Mouse (Mus musculus) embryonic facial prominence, embryonic 10.5 days (tissue): ENCODE data around the gene Vmn1r41. TPM values are rescaled to one million over a fixed set of nuclear protein-coding genes. Genes with fewer than 3 reads are reported as not detected.

Experiments used
- DNase-seq: peaks from one replicate; pipeline ENCODE4 v3.0.0-alpha.2; 2017; ENCODE audit warnings: low spot score
- H3K27ac ChIP-seq: fragments of 300-500 bp; sonication (generic); replicated peaks from 2 replicates; pipeline ENCODE4 v1.5.1; 2016; ENCODE audit warnings: mild to moderate bottlenecking
- H3K27me3 ChIP-seq: fragments of 300-500 bp; sonication (generic); replicated peaks from 2 replicates; pipeline ENCODE4 v1.6.1; 2016; ENCODE audit warnings: low read depth, mild to moderate bottlenecking; ENCODE audit not compliant: poor library complexity, severe bottlenecking
- H3K36me3 ChIP-seq: fragments of 300-500 bp; sonication (generic); replicated peaks from 2 replicates; pipeline ENCODE4 v1.6.1; 2016; ENCODE audit warnings: mild to moderate bottlenecking, moderate library complexity
- H3K4me1 ChIP-seq: fragments of 300-500 bp; sonication (generic); 2 replicates; pipeline ENCODE4 v1.6.1; 2016
- H3K4me3 ChIP-seq: fragments of 300-500 bp; sonication (generic); 2 replicates; pipeline ENCODE4 v1.5.1; 2016; ENCODE audit warnings: mild to moderate bottlenecking, moderate library complexity
- H3K9me3 ChIP-seq: fragments of 300-500 bp; sonication (generic); 2 replicates; pipeline ENCODE4 v1.6.1; 2016; ENCODE audit warnings: mild to moderate bottlenecking
- WGBS: fragments of 180-500 bp; shearing (Covaris S2); methylation state at CpG from one replicate; pipeline ENCODE4 v1.1.7; 2016; 5-methylcytosine and 5-hydroxymethylcytosine counted together
- polyA plus RNA-seq: library from polyadenylated mRNA; unstranded; fragments of >200 nt; fragmentation: Nextera tagmentation; extraction: Ambion mirVana; gene quantifications from 2 replicates; pipeline ENCODE4 v1.2.1, GENCODE M21; 2016

Vmn1r41 gene
- polyA plus RNA-seq, result not detected in 2 replicates

GRCm38 (mm10) chr6:89740466-89740865 is at the start of gene Vmn1r41:
Gene Vmn1r41, plus strand, starts transcription at chr6:89740766.
- Histone ChIP-seq H3K27me3 (no peaks in the 10 kb centered on the region), H3K4me3 (no peak within 1 kb of the TSS), H3K27ac (no peak within 1 kb of the TSS), H3K36me3 (no peaks in the 10 kb centered on the region), H3K9me3 (peaks cover 9% of the 10 kb centered on the region; the same call in 1 of the 2 replicates), H3K4me1 (no peaks in the 10 kb centered on the region)
- DNase-seq, result no peak

- DNase-seq, result no peak
- WGBS, result 84% methylated on average over 2 of the region's 2 CpGs
- Histone ChIP-seq H3K36me3 (no peaks in the 10 kb centered on the region), H3K27me3 (no peaks in the 10 kb centered on the region), H3K9me3 (no peaks in the 10 kb centered on the region; the same call in 1 of the 2 replicates), H3K4me3 (no peak overlapping the region), H3K4me1 (no peaks in the 10 kb centered on the region), H3K27ac (no peak overlapping the region)
Observed at GRCm38 (mm10) chr6:89706624-89707023, 33.9 kb upstream of the Vmn1r41 start.

GRCm38 (mm10) chr6:89707240-89707639 is 33.3 kb upstream of the Vmn1r41 start, which contains the start of gene Vmn1r40:
Gene Vmn1r40, plus strand, starts transcription at chr6:89707540.
- H3K4me1 ChIP-seq, result no peaks in the 10 kb centered on the region
- H3K9me3 ChIP-seq, result no peaks in the 10 kb centered on the region; the same call in 1 of the 2 replicates
- H3K4me3 ChIP-seq, result no peak within 1 kb of the TSS
- 84% methylated on average over 4 of the region's 4 CpGs for WGBS
- H3K27ac ChIP-seq, result no peak within 1 kb of the TSS
- no peaks in the 10 kb centered on the region for H3K36me3 ChIP-seq
- H3K27me3 ChIP-seq, result no peaks in the 10 kb centered on the region
- no peak for DNase-seq

- DNase-seq, result no peak
- H3K4me1 ChIP-seq, result no peaks in the 10 kb centered on the region
- no peaks in the 10 kb centered on the region for H3K36me3 ChIP-seq
- H3K27ac ChIP-seq, result no peak overlapping the region
- H3K27me3 ChIP-seq, result no peaks in the 10 kb centered on the region
- H3K4me3 ChIP-seq, result no peak overlapping the region
- H3K9me3 ChIP-seq, result no peaks in the 10 kb centered on the region
Observed at GRCm38 (mm10) chr6:89718051-89718450, 22.5 kb upstream of the Vmn1r41 start.

GRCm38 (mm10) chr6:89742811-89743210 is 2.2 kb downstream of the Vmn1r41 start:
- no peak overlapping the region for H3K4me3 ChIP-seq
- no peak overlapping the region for H3K27ac ChIP-seq
- no peak for DNase-seq

GRCm38 (mm10) chr6:89790231-89790630 is 49.7 kb downstream of the Vmn1r41 start:
- no peaks in the 10 kb centered on the region for H3K36me3 ChIP-seq
- DNase-seq, result no peak
- H3K27me3 ChIP-seq, result no peaks in the 10 kb centered on the region
- no peaks in the 10 kb centered on the region for H3K4me1 ChIP-seq
- H3K27ac ChIP-seq, result no peak overlapping the region
- H3K9me3 ChIP-seq, result no peaks in the 10 kb centered on the region
- no peak overlapping the region for H3K4me3 ChIP-seq

More at GRCm38 (mm10) chr6:89742811-89743210, 2.2 kb downstream of the Vmn1r41 start:
- no peaks in the 10 kb centered on the region for H3K4me1 ChIP-seq
- no peaks in the 10 kb centered on the region for H3K36me3 ChIP-seq
- no peaks in the 10 kb centered on the region for H3K27me3 ChIP-seq
- H3K9me3 ChIP-seq, result peaks cover 9% of the 10 kb centered on the region; the same call in 1 of the 2 replicates

Other genes starting within 250 kb of the Vmn1r41 start
- gene Chchd6, start 145.1 kb upstream of the Vmn1r41 start, polyA plus RNA-seq, result 66.8 and 74.1 TPM in 2 replicates
- 9.2 and 9.8 TPM in 2 replicates for gene Txnrd3, start 96.8 kb upstream of the Vmn1r41 start, polyA plus RNA-seq
- gene Vmn1r40, start 33.2 kb upstream of the Vmn1r41 start, polyA plus RNA-seq, result not detected in 2 replicates
- not detected in 2 replicates for gene Vmn1r42, start 135.6 kb downstream of the Vmn1r41 start, polyA plus RNA-seq
- not detected in 2 replicates for gene Vmn1r43, start 135.6 kb downstream of the Vmn1r41 start, polyA plus RNA-seq
- not detected in 2 replicates for gene Vmn1r44, start 142.9 kb downstream of the Vmn1r41 start, polyA plus RNA-seq
- gene Vmn1r45, start 199.8 kb downstream of the Vmn1r41 start, polyA plus RNA-seq, result not detected in 2 replicates
- gene Vmn1r46, start 228.5 kb downstream of the Vmn1r41 start, polyA plus RNA-seq, result not detected in 2 replicates